Mouse (Mus musculus): ENCODE measurements around the gene Reps2. TPM values are rescaled to one million over a fixed set of nuclear protein-coding genes. Genes with fewer than 3 reads are reported as not detected.
A peak's percentile ranks its signal among the peaks of the same experiment; 100 is the strongest.

Reps2 gene
- polyA plus RNA-seq, 1 experiment from 2014 or later, result 1.1 TPM

DNA sequence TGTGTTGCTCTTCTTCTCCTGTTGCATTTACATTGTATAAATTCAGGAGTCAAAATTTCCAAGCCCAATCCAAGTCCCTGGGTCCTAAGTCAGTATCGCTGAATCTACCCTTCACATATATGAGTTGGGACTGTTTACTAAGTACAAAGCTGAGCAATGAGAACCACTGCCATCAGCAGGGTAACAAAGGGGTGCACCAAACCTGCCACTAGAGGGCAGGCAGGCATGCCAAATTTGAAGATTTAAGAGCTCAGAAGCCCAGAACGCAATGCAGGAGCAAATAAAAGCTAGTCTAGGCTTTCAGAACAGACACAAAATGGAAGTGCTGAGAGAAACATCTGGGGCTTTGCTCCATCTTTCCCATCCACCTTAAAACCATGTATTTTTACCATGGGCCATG lies 116.2 kb downstream of the Reps2 start:
- DNase-seq (ENCODE audit: low spot score), result peak; percentile 58

GRCm38 (mm10) chrX:162521831-162522514 lies 121.5 kb downstream of the Reps2 start:
- Histone ChIP-seq H3K9ac (ENCODE audit: low read depth, low read length) (no peak overlapping the region), H3K4me1 (replicated peaks; ENCODE audit: control insufficient read depth, insufficient read depth, low read length) (no peaks in the 10 kb centered on the region), H3K4me3 (ENCODE audit: low read depth, low read length) (no peak overlapping the region), H3K36me3 (ENCODE audit: control insufficient read depth, insufficient read depth, low read length) (no peaks in the 10 kb centered on the region), H3K9me3 (ENCODE audit: control insufficient read depth, low read length) (no peaks in the 10 kb centered on the region), H3K27ac (ENCODE audit: low read depth, low read length) (no peak overlapping the region), H3K4me2 (replicated peaks; ENCODE audit: low read depth, low read length) (no peak overlapping the region), H3K27me3 (ENCODE audit: control insufficient read depth, insufficient read depth, low read length) (peaks cover 6% of the 10 kb centered on the region)
- WGBS, result 56% methylated on average over 9 of the region's 9 CpGs
- ATAC-seq (ENCODE audit: low FRiP score), result peak; percentile 54; the same call in 1 of the 2 replicates
- DNase-seq (ENCODE audit: low spot score), result peak; percentile 6

More for the DNA sequence above, 116.2 kb downstream of the Reps2 start:
- Histone ChIP-seq H3K9ac (ENCODE audit: low read depth, low read length) (no peak overlapping the region), H3K27me3 (ENCODE audit: control insufficient read depth, insufficient read depth, low read length) (peaks cover 3% of the 10 kb centered on the region), H3K36me3 (ENCODE audit: control insufficient read depth, insufficient read depth, low read length) (no peaks in the 10 kb centered on the region), H3K4me2 (replicated peaks; ENCODE audit: low read depth, low read length) (no peak overlapping the region), H3K4me3 (ENCODE audit: low read depth, low read length) (no peak overlapping the region), H3K4me1 (replicated peaks; ENCODE audit: control insufficient read depth, insufficient read depth, low read length) (no peaks in the 10 kb centered on the region), H3K9me3 (ENCODE audit: control insufficient read depth, low read length) (no peaks in the 10 kb centered on the region), H3K27ac (ENCODE audit: low read depth, low read length) (no peak overlapping the region)
- 46% methylated on average over 2 of the region's 2 CpGs for WGBS
- 0 out of 2 replicates have a peak, but pooled peaks have one; percentile 38 for ATAC-seq (ENCODE audit: low FRiP score)

GRCm38 (mm10) chrX:162521197-162521596 lies 122.3 kb downstream of the Reps2 start:
- DNase-seq (ENCODE audit: low spot score), result peak; percentile 9

GRCm38 (mm10) chrX:162520374-162520773 lies 123.1 kb downstream of the Reps2 start:
- no peak overlapping the region for H3K4me3 ChIP-seq (ENCODE audit: low read depth, low read length)
- no peak overlapping the region for H3K9ac ChIP-seq (ENCODE audit: low read depth, low read length)
- ATAC-seq (ENCODE audit: low FRiP score), result no peak
- H3K4me1 ChIP-seq (replicated peaks; ENCODE audit: control insufficient read depth, insufficient read depth, low read length), result no peaks in the 10 kb centered on the region
- WGBS, result 91% methylated on average over 2 of the region's 2 CpGs
- no peak overlapping the region for H3K4me2 ChIP-seq (replicated peaks; ENCODE audit: low read depth, low read length)
- peaks cover 6% of the 10 kb centered on the region for H3K27me3 ChIP-seq (ENCODE audit: control insufficient read depth, insufficient read depth, low read length)
- no peak for DNase-seq (ENCODE audit: low spot score)
- no peaks in the 10 kb centered on the region for H3K9me3 ChIP-seq (ENCODE audit: control insufficient read depth, low read length)
- H3K36me3 ChIP-seq (ENCODE audit: control insufficient read depth, insufficient read depth, low read length), result no peaks in the 10 kb centered on the region
- H3K27ac ChIP-seq (ENCODE audit: low read depth, low read length), result no peak overlapping the region

More at GRCm38 (mm10) chrX:162521197-162521596, 122.3 kb downstream of the Reps2 start:
- Histone ChIP-seq H3K9ac (ENCODE audit: low read depth, low read length) (no peak overlapping the region), H3K27ac (ENCODE audit: low read depth, low read length) (no peak overlapping the region), H3K4me1 (replicated peaks; ENCODE audit: control insufficient read depth, insufficient read depth, low read length) (no peaks in the 10 kb centered on the region), H3K4me3 (ENCODE audit: low read depth, low read length) (no peak overlapping the region), H3K4me2 (replicated peaks; ENCODE audit: low read depth, low read length) (no peak overlapping the region), H3K9me3 (ENCODE audit: control insufficient read depth, low read length) (no peaks in the 10 kb centered on the region), H3K36me3 (ENCODE audit: control insufficient read depth, insufficient read depth, low read length) (no peaks in the 10 kb centered on the region), H3K27me3 (ENCODE audit: control insufficient read depth, insufficient read depth, low read length) (peaks cover 6% of the 10 kb centered on the region)
- no peak; the same call in 1 of the 2 replicates for ATAC-seq (ENCODE audit: low FRiP score)
- WGBS, result 31% methylated on average over 4 of the region's 4 CpGs

DNA sequence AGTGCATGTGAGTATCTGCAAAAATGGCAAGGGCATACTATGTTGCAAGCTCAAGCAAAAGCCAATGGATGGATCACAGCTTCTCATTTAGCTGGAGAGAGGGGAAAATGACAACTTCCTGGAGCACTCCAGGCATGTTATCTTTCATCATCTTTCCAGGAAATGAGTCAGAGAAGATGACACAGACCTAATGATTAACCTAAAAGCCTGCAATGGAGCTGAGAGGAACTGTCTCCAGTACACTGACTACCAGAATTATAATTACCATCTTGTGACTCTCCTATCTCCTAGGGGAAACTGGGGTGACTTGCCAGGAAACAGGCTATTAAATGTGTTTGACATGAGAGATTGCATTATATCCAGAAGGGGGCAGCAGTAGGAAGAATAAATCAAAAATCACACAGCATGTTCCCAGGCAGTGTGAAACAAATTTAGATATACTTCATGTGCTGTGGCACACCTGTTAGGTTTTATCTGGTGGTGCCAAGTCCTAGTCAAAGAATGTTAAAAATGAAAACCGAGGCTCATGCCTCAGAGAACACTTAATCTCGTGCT lies 132.9 kb downstream of the Reps2 start:
- ATAC-seq (ENCODE audit: low FRiP score), result no peak
- 64% methylated on average over 2 of the region's 2 CpGs for WGBS
- Histone ChIP-seq H3K27me3 (ENCODE audit: control insufficient read depth, insufficient read depth, low read length) (no peaks in the 10 kb centered on the region), H3K27ac (ENCODE audit: low read depth, low read length) (no peak overlapping the region), H3K9me3 (ENCODE audit: control insufficient read depth, low read length) (no peaks in the 10 kb centered on the region), H3K9ac (ENCODE audit: low read depth, low read length) (no peak overlapping the region), H3K4me2 (replicated peaks; ENCODE audit: low read depth, low read length) (no peak overlapping the region), H3K36me3 (ENCODE audit: control insufficient read depth, insufficient read depth, low read length) (no peaks in the 10 kb centered on the region), H3K4me1 (replicated peaks; ENCODE audit: control insufficient read depth, insufficient read depth, low read length) (no peaks in the 10 kb centered on the region), H3K4me3 (ENCODE audit: low read depth, low read length) (no peak overlapping the region)
- DNase-seq (ENCODE audit: low spot score), result peak; percentile 9

DNA sequence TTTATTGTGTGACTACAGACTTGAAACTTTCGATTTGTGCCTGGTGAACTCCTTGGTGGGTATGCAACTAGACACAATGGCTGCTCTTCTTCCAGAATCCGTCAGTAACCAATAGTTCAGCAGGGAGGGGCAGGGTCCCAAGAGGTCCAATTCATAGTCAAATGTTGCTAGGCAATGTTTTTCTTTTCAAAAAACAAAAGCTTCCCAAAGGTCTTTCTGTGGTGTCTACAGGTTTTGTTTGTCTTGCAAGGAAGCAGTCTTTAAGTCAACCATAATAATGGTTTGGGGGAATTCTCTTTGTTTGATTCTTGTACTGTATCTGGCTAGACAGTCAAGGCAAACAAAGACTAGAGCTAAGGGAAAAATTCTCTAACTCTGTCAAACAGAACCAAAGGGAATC lies 138.3 kb downstream of the Reps2 start:
- ATAC-seq (ENCODE audit: low FRiP score) (no peak), DNase-seq (ENCODE audit: low spot score) (peak; percentile 6)
- H3K27ac ChIP-seq (ENCODE audit: low read depth, low read length), result no peak overlapping the region
- no peak overlapping the region for H3K4me2 ChIP-seq (replicated peaks; ENCODE audit: low read depth, low read length)
- H3K36me3 ChIP-seq (ENCODE audit: control insufficient read depth, insufficient read depth, low read length), result no peaks in the 10 kb centered on the region
- no peaks in the 10 kb centered on the region for H3K9me3 ChIP-seq (ENCODE audit: control insufficient read depth, low read length)
- H3K27me3 ChIP-seq (ENCODE audit: control insufficient read depth, insufficient read depth, low read length), result no peaks in the 10 kb centered on the region; the same call in 1 of the 2 replicates
- 34% methylated on average over 2 of the region's 2 CpGs for WGBS
- H3K9ac ChIP-seq (ENCODE audit: low read depth, low read length), result no peak overlapping the region
- H3K4me3 ChIP-seq (ENCODE audit: low read depth, low read length), result no peak overlapping the region
- H3K4me1 ChIP-seq (replicated peaks; ENCODE audit: control insufficient read depth, insufficient read depth, low read length), result no peaks in the 10 kb centered on the region

DNA sequence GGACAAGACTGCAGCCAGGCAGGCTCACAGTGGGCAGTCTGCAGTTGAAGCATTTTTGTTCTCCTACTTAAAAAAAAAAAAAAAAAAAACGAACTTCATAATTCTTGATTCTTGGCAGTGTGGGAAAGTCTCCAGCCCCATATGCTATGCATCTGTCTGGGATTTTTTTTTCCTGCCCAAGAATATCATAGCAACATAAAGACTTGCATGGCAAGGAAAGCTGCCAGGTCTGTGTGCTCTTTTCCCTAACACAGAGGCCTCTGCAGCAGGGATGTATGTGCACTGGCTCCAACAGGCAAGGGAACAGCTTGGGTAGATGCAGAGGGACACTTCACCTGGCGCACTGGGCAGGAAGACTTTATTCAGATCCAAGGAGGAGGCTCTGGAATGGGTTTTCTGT lies 140.0 kb downstream of the Reps2 start:
- no peak overlapping the region for H3K9ac ChIP-seq (ENCODE audit: low read depth, low read length)
- H3K36me3 ChIP-seq (ENCODE audit: control insufficient read depth, insufficient read depth, low read length), result no peaks in the 10 kb centered on the region
- WGBS, result 45% methylated on average over 2 of the region's 2 CpGs
- H3K4me1 ChIP-seq (replicated peaks; ENCODE audit: control insufficient read depth, insufficient read depth, low read length), result no peaks in the 10 kb centered on the region
- no peak overlapping the region for H3K27ac ChIP-seq (ENCODE audit: low read depth, low read length)
- H3K4me2 ChIP-seq (replicated peaks; ENCODE audit: low read depth, low read length), result no peak overlapping the region
- H3K27me3 ChIP-seq (ENCODE audit: control insufficient read depth, insufficient read depth, low read length), result no peaks in the 10 kb centered on the region; the same call in 1 of the 2 replicates
- no peak overlapping the region for H3K4me3 ChIP-seq (ENCODE audit: low read depth, low read length)
- no peak for DNase-seq (ENCODE audit: low spot score)
- no peak for ATAC-seq (ENCODE audit: low FRiP score)
- no peaks in the 10 kb centered on the region for H3K9me3 ChIP-seq (ENCODE audit: control insufficient read depth, low read length)

DNA sequence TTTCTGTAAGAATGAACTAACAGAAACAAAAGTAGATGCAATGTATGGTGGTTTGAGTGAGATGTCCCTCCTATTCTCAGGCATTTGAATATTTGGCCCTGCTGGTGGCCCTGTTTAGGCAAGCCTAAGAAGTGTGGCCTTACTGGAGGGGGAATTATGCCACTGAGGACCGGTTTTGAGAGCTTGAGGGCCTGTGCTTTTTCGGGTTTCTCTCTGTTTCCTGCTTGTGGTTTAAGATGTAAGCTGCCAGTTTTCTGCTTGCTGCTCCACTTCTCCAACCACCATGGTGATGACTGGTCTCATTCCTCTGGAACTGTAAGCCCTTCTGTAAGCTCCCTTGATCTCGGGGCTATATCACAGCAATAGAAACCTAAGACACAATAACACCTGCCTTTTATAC lies 142.5 kb downstream of the Reps2 start:
- Histone ChIP-seq H3K4me2 (replicated peaks; ENCODE audit: low read depth, low read length) (no peak overlapping the region), H3K27ac (ENCODE audit: low read depth, low read length) (no peak overlapping the region), H3K4me1 (replicated peaks; ENCODE audit: control insufficient read depth, insufficient read depth, low read length) (no peaks in the 10 kb centered on the region), H3K9ac (ENCODE audit: low read depth, low read length) (no peak overlapping the region), H3K36me3 (ENCODE audit: control insufficient read depth, insufficient read depth, low read length) (no peaks in the 10 kb centered on the region), H3K27me3 (ENCODE audit: control insufficient read depth, insufficient read depth, low read length) (no peaks in the 10 kb centered on the region; the same call in 1 of the 2 replicates), H3K9me3 (ENCODE audit: control insufficient read depth, low read length) (no peaks in the 10 kb centered on the region), H3K4me3 (ENCODE audit: low read depth, low read length) (no peak overlapping the region)
- ATAC-seq (ENCODE audit: low FRiP score), result no peak
- no peak for DNase-seq (ENCODE audit: low spot score)
- 84% methylated on average over 3 of the region's 3 CpGs for WGBS

DNA sequence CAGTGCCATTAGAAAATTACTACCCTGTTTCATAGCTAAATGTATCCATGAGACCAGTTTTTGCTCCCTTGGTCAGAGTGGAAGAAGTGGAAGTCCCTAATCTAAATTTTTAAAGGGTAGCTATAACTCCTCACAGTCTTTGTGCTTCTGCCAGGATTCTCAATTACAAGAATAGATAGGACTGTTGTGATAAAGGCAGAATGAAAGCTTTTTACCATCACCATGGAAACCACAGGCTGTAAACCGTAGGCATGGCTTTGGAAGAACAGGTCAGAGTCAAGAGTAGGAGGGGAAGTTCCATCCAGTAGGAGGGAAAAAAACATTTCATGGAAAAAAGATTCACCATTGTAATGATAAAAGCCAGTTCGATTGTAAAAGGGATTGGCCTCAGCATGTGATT lies 147.0 kb downstream of the Reps2 start:
- Histone ChIP-seq H3K4me3 (ENCODE audit: low read depth, low read length) (no peak overlapping the region), H3K27ac (ENCODE audit: low read depth, low read length) (no peak overlapping the region), H3K4me1 (replicated peaks; ENCODE audit: control insufficient read depth, insufficient read depth, low read length) (no peaks in the 10 kb centered on the region), H3K36me3 (ENCODE audit: control insufficient read depth, insufficient read depth, low read length) (no peaks in the 10 kb centered on the region), H3K9me3 (ENCODE audit: control insufficient read depth, low read length) (no peaks in the 10 kb centered on the region), H3K27me3 (ENCODE audit: control insufficient read depth, insufficient read depth, low read length) (no peaks in the 10 kb centered on the region; the same call in 1 of the 2 replicates), H3K4me2 (replicated peaks; ENCODE audit: low read depth, low read length) (no peak overlapping the region), H3K9ac (ENCODE audit: low read depth, low read length) (no peak overlapping the region)
- ATAC-seq (ENCODE audit: low FRiP score), result no peak
- no peak for DNase-seq (ENCODE audit: low spot score)
- 49% methylated on average over 2 of the region's 2 CpGs for WGBS

Data from hindbrain, embryonic 11.5 days (tissue).